In the genomic region with DNA sequence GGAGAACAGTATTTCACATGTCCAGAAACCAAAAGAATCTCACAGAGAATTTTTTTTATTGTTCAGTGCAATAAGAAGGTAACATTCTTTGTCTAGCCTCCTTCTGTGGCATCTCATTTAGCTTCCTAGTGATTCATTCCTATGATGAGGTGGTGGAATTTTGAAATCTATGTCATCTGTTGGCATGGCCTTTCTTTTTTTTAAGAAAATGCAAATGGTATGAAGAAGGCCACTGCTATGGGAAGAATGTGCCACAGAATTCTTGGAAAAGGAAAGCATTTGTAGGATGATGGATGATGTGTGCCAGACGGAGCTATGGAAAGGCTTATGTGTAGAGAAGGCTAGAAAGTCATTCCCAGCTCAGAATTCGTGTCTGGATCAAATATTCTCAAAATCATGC, we compare ENCODE assay signal across 18 mouse cellular contexts. TPM values are rescaled to one million over a fixed set of nuclear protein-coding genes. Genes with fewer than 3 reads are reported as not detected.
"Had no signal": no experiment of that assay in that cellular context is flagged by ENCODE, and none has a peak within 500 bp of the region (broad histone marks: within the 10 kb centered on the region; RNA-seq: fewer than 3 reads in every experiment).

No protein-coding gene starts in this region.

- H3K4me2 ChIP-seq: limb, embryonic 12.5 days; liver, embryonic 13.5 days; lung, embryonic 15.5 days; neural tube, embryonic 12.5 days had no signal

- H3K9ac ChIP-seq: limb, embryonic 12.5 days; liver, embryonic 13.5 days; liver, postnatal 0 days; lung, embryonic 15.5 days; neural tube, embryonic 12.5 days had no signal

- H3K36me3 ChIP-seq: limb, embryonic 12.5 days; liver, embryonic 13.5 days; lung, embryonic 15.5 days; neural tube, embryonic 12.5 days had no signal

- H3K9me3 ChIP-seq: limb, embryonic 12.5 days; liver, embryonic 13.5 days; lung, embryonic 15.5 days; neural tube, embryonic 12.5 days had no signal

- H3K4me1 ChIP-seq: limb, embryonic 12.5 days; liver, embryonic 13.5 days; lung, embryonic 15.5 days; neural tube, embryonic 12.5 days had no signal

- H3K27me3 ChIP-seq: limb, embryonic 12.5 days; liver, embryonic 13.5 days; lung, embryonic 15.5 days; neural tube, embryonic 12.5 days had no signal

- DNase-seq: kidney, adult 2 months; kidney, postnatal 25 days; liver; liver, embryonic 13.5 days; liver, postnatal 0 days; midbrain, embryonic 14.5 days; thymus, adult 18-20 months; thymus, postnatal 14 days had no signal

- H3K4me3 ChIP-seq: limb, embryonic 12.5 days; liver, embryonic 13.5 days; lung, embryonic 15.5 days; neural tube, embryonic 12.5 days had no signal

- ATAC-seq: liver, postnatal 0 days had no signal

- H3K27ac ChIP-seq: limb, embryonic 12.5 days; liver, embryonic 13.5 days; lung, embryonic 15.5 days; neural tube, embryonic 12.5 days had no signal

RNA-seq across cellular contexts. Expression of gene Sntn, which starts 19.8 kb away (rescaled TPM):
- total RNA-seq: left cerebral cortex, postnatal 36 days; megakaryocyte progenitor cell, adult 5-6 weeks; monocyte, adult 5-6 weeks; neutrophil, adult 5-6 weeks had no signal
- polyA plus RNA-seq: kidney, adult 2 months; kidney, embryonic 16.5 days; limb, embryonic 12.5 days; liver, embryonic 13.5 days; liver, postnatal 0 days; midbrain, embryonic 14.5 days; neural tube, embryonic 12.5 days; spleen, adult 2 months; stomach, embryonic 16.5 days had no signal
